Mouse (Mus musculus) hindbrain, embryonic 16.5 days (tissue): ENCODE results near the gene Ankrd37. TPM values are rescaled to one million over a fixed set of nuclear protein-coding genes. Genes with fewer than 3 reads are reported as not detected.

Experiments
- ATAC-seq: fragments of 200-750 bp; cut with Nextera tagmentation; 2 replicates; pipeline ENCODE4 v1.8.0; 2017; ENCODE audit warnings: moderate TSS enrichment, moderate library complexity
- H3K27ac ChIP-seq: fragments of 300-500 bp; sonication (generic); 2 replicates; pipeline ENCODE4 v1.5.1; 2014; ENCODE audit warnings: low read depth, mild to moderate bottlenecking, control low read depth, low read length, moderate library complexity
- H3K27me3 ChIP-seq: fragments of 300-500 bp; sonication (generic); replicated peaks from 2 replicates; pipeline ENCODE4 v1.6.1; 2014; ENCODE audit warnings: low read length; ENCODE audit not compliant: control insufficient read depth, insufficient read depth
- H3K36me3 ChIP-seq: fragments of 300-500 bp; sonication (generic); 2 replicates; pipeline ENCODE4 v1.6.1; 2014; ENCODE audit warnings: mild to moderate bottlenecking, low read length, moderate library complexity, mixed read lengths; ENCODE audit not compliant: control insufficient read depth, insufficient read depth
- H3K4me1 ChIP-seq: fragments of 300-500 bp; sonication (generic); 2 replicates; pipeline ENCODE4 v1.6.1; 2014; ENCODE audit warnings: low read depth, low read length; ENCODE audit not compliant: control insufficient read depth, insufficient read depth
- H3K4me2 ChIP-seq: fragments of 300-500 bp; sonication (generic); 2 replicates; pipeline ENCODE4 v1.6.1; 2014; ENCODE audit warnings: mild to moderate bottlenecking, low read length, control low read depth, moderate library complexity
- H3K4me3 ChIP-seq: fragments of 300-500 bp; sonication (generic); 2 replicates; pipeline ENCODE4 v1.5.1; 2014; ENCODE audit warnings: mild to moderate bottlenecking, low read length, control low read depth, moderate library complexity
- H3K9ac ChIP-seq: fragments of 300-500 bp; sonication (generic); 2 replicates; pipeline ENCODE4 v1.6.1; 2014; ENCODE audit warnings: low read depth, mild to moderate bottlenecking, control low read depth, low read length, moderate library complexity
- H3K9me3 ChIP-seq: fragments of 300-500 bp; sonication (generic); 2 replicates; pipeline ENCODE4 v1.6.1; 2014; ENCODE audit warnings: mild to moderate bottlenecking, low read length, moderate library complexity; ENCODE audit not compliant: control insufficient read depth
- WGBS: fragments of 180-500 bp; shearing (Covaris S2); extraction: QIAGEN DNeasy Blood & Tissue Kit; methylation state at CpG from one replicate; pipeline ENCODE4 v1.1.7; 2014; 5-methylcytosine and 5-hydroxymethylcytosine counted together
- polyA plus RNA-seq: library from polyadenylated mRNA; unstranded; fragments of >200 nt; fragmentation: Nextera tagmentation; extraction: Ambion mirVana; gene quantifications from 2 replicates; pipeline ENCODE4 v1.2.1, GENCODE M21; 2015

The Ankrd37 gene
- polyA plus RNA-seq, 1 experiment from 2014 or later, result 44.0 TPM

- Histone ChIP-seq H3K27ac (no peak overlapping the region), H3K36me3 (no peaks in the 10 kb centered on the region), H3K4me1 (peaks cover 4% of the 10 kb centered on the region), H3K27me3 (no peaks in the 10 kb centered on the region), H3K4me2 (no peak overlapping the region), H3K4me3 (no peak overlapping the region), H3K9ac (no peak overlapping the region), H3K9me3 (no peaks in the 10 kb centered on the region)
- 75% methylated on average over 3 of the region's 3 CpGs for WGBS
- ATAC-seq, result no peak
Observed at GRCm38 (mm10) chr8:46007050-46007672, 1.7 kb upstream of the Ankrd37 start.

GRCm38 (mm10) chr8:45999784-46000705 is 5.5 kb downstream of the Ankrd37 start:
- Histone ChIP-seq H3K4me1 (peaks cover 5% of the 10 kb centered on the region; the same call in 1 of the 2 replicates), H3K27me3 (no peaks in the 10 kb centered on the region), H3K36me3 (peaks cover 13% of the 10 kb centered on the region), H3K27ac (peak overlapping the region; percentile 96), H3K9ac (peak overlapping the region; percentile 76), H3K4me3 (peak overlapping the region; percentile 52), H3K4me2 (peak overlapping the region; percentile 81), H3K9me3 (no peaks in the 10 kb centered on the region)
- 3% methylated on average over 49 of the region's 55 CpGs for WGBS
- peak; percentile 100 for ATAC-seq

GRCm38 (mm10) chr8:45999138-45999783 is 6.2 kb downstream of the Ankrd37 start, which contains the start of gene Lrp2bp:
TSS of gene Lrp2bp (plus strand) at chr8:45999303.
- WGBS, result 2% methylated on average over 20 of the region's 22 CpGs
- peaks cover 5% of the 10 kb centered on the region; the same call in 1 of the 2 replicates for H3K4me1 ChIP-seq
- H3K4me3 ChIP-seq, result peak within 1 kb of the TSS; percentile 52
- ATAC-seq, result peak; percentile 0; the same call in 1 of the 2 replicates
- H3K36me3 ChIP-seq, result peaks cover 13% of the 10 kb centered on the region
- no peaks in the 10 kb centered on the region for H3K27me3 ChIP-seq
- H3K4me2 ChIP-seq, result peak within 1 kb of the TSS; percentile 81
- H3K27ac ChIP-seq, result peak within 1 kb of the TSS; percentile 96
- no peaks in the 10 kb centered on the region for H3K9me3 ChIP-seq
- H3K9ac ChIP-seq, result peak within 1 kb of the TSS; percentile 76

- peak overlapping the region; percentile 39 for H3K4me2 ChIP-seq
- no peaks in the 10 kb centered on the region for H3K27me3 ChIP-seq
- no peak for ATAC-seq
- no peak overlapping the region for H3K4me3 ChIP-seq
- no peak overlapping the region for H3K27ac ChIP-seq
- 89% methylated on average over 2 of the region's 2 CpGs for WGBS
- H3K36me3 ChIP-seq, result peaks cover 13% of the 10 kb centered on the region
- H3K4me1 ChIP-seq, result peaks cover 5% of the 10 kb centered on the region; the same call in 1 of the 2 replicates
- no peak overlapping the region for H3K9ac ChIP-seq
- H3K9me3 ChIP-seq, result no peaks in the 10 kb centered on the region
Observed at GRCm38 (mm10) chr8:45998228-45998627, 7.3 kb downstream of the Ankrd37 start.

GRCm38 (mm10) chr8:45995576-45995975 is 9.9 kb downstream of the Ankrd37 start:
- H3K9me3 ChIP-seq, result no peaks in the 10 kb centered on the region
- H3K9ac ChIP-seq, result no peak overlapping the region
- no peak overlapping the region for H3K4me3 ChIP-seq
- H3K36me3 ChIP-seq, result peaks cover 13% of the 10 kb centered on the region
- H3K4me2 ChIP-seq, result no peak overlapping the region
- H3K4me1 ChIP-seq, result peaks cover 5% of the 10 kb centered on the region; the same call in 1 of the 2 replicates
- no peak overlapping the region for H3K27ac ChIP-seq
- 91% methylated on average over 3 of the region's 3 CpGs for WGBS
- ATAC-seq, result no peak
- H3K27me3 ChIP-seq, result no peaks in the 10 kb centered on the region

GRCm38 (mm10) chr8:45994111-45994510 is 11.4 kb downstream of the Ankrd37 start:
- WGBS, result 99% methylated on average over 2 of the region's 2 CpGs
- H3K9me3 ChIP-seq, result no peaks in the 10 kb centered on the region

GRCm38 (mm10) chr8:45990631-45991310 is 14.7 kb downstream of the Ankrd37 start:
- Histone ChIP-seq H3K9me3 (no peaks in the 10 kb centered on the region), H3K36me3 (peaks cover 9% of the 10 kb centered on the region), H3K4me1 (no peaks in the 10 kb centered on the region), H3K27me3 (no peaks in the 10 kb centered on the region), H3K4me2 (no peak overlapping the region), H3K27ac (no peak overlapping the region), H3K4me3 (no peak overlapping the region), H3K9ac (no peak overlapping the region)
- whole genome bisulfite sequencing, result 84% methylated on average over 4 of the region's 4 CpGs
- ATAC-seq, result no peak

More at GRCm38 (mm10) chr8:45994111-45994510, 11.4 kb downstream of the Ankrd37 start:
- Histone ChIP-seq H3K36me3 (peaks cover 13% of the 10 kb centered on the region), H3K4me2 (no peak overlapping the region), H3K27ac (no peak overlapping the region), H3K4me3 (no peak overlapping the region), H3K27me3 (no peaks in the 10 kb centered on the region), H3K9ac (no peak overlapping the region), H3K4me1 (peaks cover 5% of the 10 kb centered on the region; the same call in 1 of the 2 replicates)
- no peak for ATAC-seq

- Histone ChIP-seq H3K4me3 (no peak overlapping the region), H3K27ac (no peak overlapping the region), H3K9me3 (no peaks in the 10 kb centered on the region), H3K4me1 (no peaks in the 10 kb centered on the region), H3K27me3 (no peaks in the 10 kb centered on the region), H3K36me3 (peaks cover 6% of the 10 kb centered on the region; the same call in 1 of the 2 replicates), H3K4me2 (no peak overlapping the region), H3K9ac (no peak overlapping the region)
- no peak for ATAC-seq
- 61% methylated on average over 2 of the region's 2 CpGs for WGBS
Observed at GRCm38 (mm10) chr8:45988189-45988588, 17.3 kb downstream of the Ankrd37 start.
